Mouse (Mus musculus) CH12.LX (cell line): Measurements from ENCODE around the gene Stx5a. TPM values are rescaled to one million over a fixed set of nuclear protein-coding genes. Genes with fewer than 3 reads are reported as not detected.
"Not testable (repeated sequence)": the region's sequence is repeated elsewhere in the genome, so short reads cannot be mapped to it uniquely, and the experiment has no call there.

Experiments used
- DNase-seq: peaks from one replicate; pipeline ENCODE4 v3.0.0-alpha.2; 2013; ENCODE audit errors: extremely low read depth
- H3K27ac ChIP-seq: 2 replicates; pipeline ENCODE4 v1.5.1; 2012; ENCODE audit warnings: low read depth, mild to moderate bottlenecking, control low read depth, moderate library complexity; ENCODE audit not compliant: insufficient read depth
- H3K27me3 ChIP-seq: replicated peaks from 2 replicates; pipeline ENCODE3; 2012; ENCODE audit warnings: inconsistent platforms
- H3K36me3 ChIP-seq, 2 experiments: replicated peaks in 1 of 2; 2 replicates each; pipeline versions ENCODE3 to v1.6.1; 2012; ENCODE audit warnings: inconsistent platforms in 1 of 2, low read length in 1 of 2, mild to moderate bottlenecking in 1 of 2, mixed read lengths in 1 of 2, moderate library complexity in 1 of 2; ENCODE audit not compliant: control insufficient read depth in 1 of 2, insufficient read depth in 1 of 2
- H3K4me1 ChIP-seq, 2 experiments: 2 replicates each; pipeline ENCODE4 v1.6.1; 2012; ENCODE audit warnings: inconsistent platforms in 1 of 2, moderate library complexity in 1 of 2; ENCODE audit not compliant: insufficient read depth in 2 of 2, control insufficient read depth in 1 of 2
- H3K4me2 ChIP-seq: 2 replicates; pipeline ENCODE4 v1.6.1; 2012; ENCODE audit warnings: low read depth, mild to moderate bottlenecking, control low read depth; ENCODE audit not compliant: poor library complexity, insufficient read depth, severe bottlenecking
- H3K4me3 ChIP-seq, 3 experiments: fragments of 150-350 bp in 1 of 3; sonication (generic) in 1 of 3; replicated peaks in 1 of 3; 2 replicates each; pipeline versions ENCODE3 to v1.5.1; 2011 to 2012; ENCODE audit warnings: low read depth in 2 of 3, low read length in 2 of 3, mild to moderate bottlenecking in 2 of 3, moderate library complexity in 2 of 3, control low read depth in 1 of 3, improper control_type of control experiment in 1 of 3, inconsistent platforms in 1 of 3, mixed read lengths in 1 of 3; ENCODE audit not compliant: poor library complexity in 1 of 3
- H3K79me2 ChIP-seq: replicated peaks from 2 replicates; pipeline ENCODE4 v1.6.1; 2012; ENCODE audit warnings: mild to moderate bottlenecking, moderate library complexity; ENCODE audit not compliant: control insufficient read depth, poor library complexity, insufficient read depth, severe bottlenecking; ENCODE audit errors: extremely low read depth
- H3K9ac ChIP-seq: 2 replicates; pipeline ENCODE4 v1.6.1; 2012; ENCODE audit warnings: low read depth, mild to moderate bottlenecking, control low read depth, moderate library complexity; ENCODE audit not compliant: insufficient read depth
- H3K9me3 ChIP-seq: replicated peaks from 2 replicates; pipeline ENCODE3; 2012; ENCODE audit warnings: low read length, inconsistent platforms, mixed read lengths
- CTCF ChIP-seq, 2 experiments: IDR thresholded peaks in 1 of 2; conservative IDR thresholded peaks in 1 of 2; 2 replicates each; pipeline ENCODE4 v1.5.1; 2011 to 2012; ENCODE audit warnings: low read depth in 2 of 2, low read length in 2 of 2, improper control_type of control experiment in 1 of 2, inconsistent platforms in 1 of 2, mild to moderate bottlenecking in 1 of 2, moderate library complexity in 1 of 2
- E2F4 ChIP-seq: IDR thresholded peaks from 2 replicates; pipeline ENCODE4 v1.6.1; 2011; ENCODE audit warnings: low read depth, low read length, improper control_type of control experiment; ENCODE audit not compliant: insufficient replicate concordance
- EP300 ChIP-seq: IDR thresholded peaks from 2 replicates; pipeline ENCODE4 v1.6.1; 2011; ENCODE audit warnings: low read length, improper control_type of control experiment
- HCFC1 ChIP-seq: IDR thresholded peaks from 2 replicates; pipeline ENCODE4 v1.6.1; 2012; ENCODE audit warnings: low read depth, mild to moderate bottlenecking, inconsistent platforms, low read length, improper control_type of control experiment
- MAFK ChIP-seq: IDR thresholded peaks from 2 replicates; pipeline ENCODE4 v1.6.1; 2011; ENCODE audit warnings: low read length, improper control_type of control experiment; ENCODE audit not compliant: insufficient replicate concordance
- MAZ ChIP-seq: IDR thresholded peaks from 2 replicates; pipeline ENCODE4 v1.6.1; 2012; ENCODE audit warnings: low read depth, mild to moderate bottlenecking, inconsistent platforms, low read length, improper control_type of control experiment, moderate library complexity
- MXI1 ChIP-seq: IDR thresholded peaks from 2 replicates; pipeline ENCODE4 v1.6.1; 2011; ENCODE audit warnings: mild to moderate bottlenecking, low read depth, low read length, improper control_type of control experiment
- MYC ChIP-seq: IDR thresholded peaks from 2 replicates; pipeline ENCODE4 v1.6.1; 2011; ENCODE audit warnings: low read depth, mild to moderate bottlenecking, improper control_type of control experiment, low read length
- NRF1 ChIP-seq: IDR thresholded peaks from 2 replicates; pipeline ENCODE4 v1.6.1; 2014; ENCODE audit warnings: low read depth, mild to moderate bottlenecking, inconsistent platforms, low read length, improper control_type of control experiment, moderate library complexity
- UBTF ChIP-seq: IDR thresholded peaks from 2 replicates; pipeline ENCODE4 v1.6.1; 2012; ENCODE audit warnings: low read depth, mild to moderate bottlenecking, inconsistent platforms, low read length, improper control_type of control experiment, moderate library complexity
- USF2 ChIP-seq: conservative IDR thresholded peaks from 2 replicates; pipeline ENCODE4 v1.6.1; 2011; ENCODE audit warnings: low read depth, low read length, improper control_type of control experiment
- ZKSCAN1 ChIP-seq: IDR thresholded peaks from 2 replicates; pipeline ENCODE4 v1.6.1; 2012; ENCODE audit warnings: low read depth, inconsistent platforms, low read length, improper control_type of control experiment, borderline replicate concordance
- dilution Hi-C: fragments of 300-500 bp; cut with MboI; formaldehyde crosslinking; loops from 2 replicates; pipeline ENCODE4 v1.14.3; 2020; ENCODE audit warnings: low sequenced_read_pairs; ENCODE audit not compliant: extremely low pct_unique_long_range_greater_than_20kb, extremely low pct_ligation_motif_present
- in situ Hi-C: fragments of 300-500 bp; cut with MboI; formaldehyde crosslinking; loops from 3 replicates; pipeline ENCODE4 v1.14.3; 2019; ENCODE audit warnings: low sequenced_read_pairs, low pct_ligation_motif_present, low pct_unique_long_range_greater_than_20kb, mixed read lengths
- polyA plus RNA-seq: library from polyadenylated mRNA; unstranded; fragments of >175 nt; gene quantifications from 2 replicates; pipeline ENCODE4 v1.2.1, GENCODE M21; 2012; ENCODE audit warnings: low read depth; ENCODE audit not compliant: insufficient read length
- total RNA-seq, 2 experiments: library from RNA; depleted of rRNA; stranded (reverse); fragments of 300-350 nt in 1 of 2; fragments of >200 nt in 1 of 2; gene quantifications; 2 replicates each; pipeline ENCODE4 v1.2.3; 2012 to 2014

Gene Stx5a
- total and polyA plus RNA-seq, 3 experiments, result 35.2 to 49.1 (median 48.1) TPM

- in situ Hi-C loops, DNase-seq, H3K9ac ChIP-seq, H3K27me3 ChIP-seq, H3K4me3 ChIP-seq, H3K9me3 ChIP-seq, H3K27ac ChIP-seq, H3K4me2 ChIP-seq, H3K36me3 ChIP-seq, dilution Hi-C loops: not testable (repeated sequence)
- H3K79me2 ChIP-seq, result peaks cover 20% of the 10 kb centered on the region
- TF ChIP-seq CTCF (conservative IDR thresholded peaks at IDR 0.05 in 1 of 2, IDR thresholded peaks at IDR 0.05 in 1 of 2; ENCODE audit: low read depth in 2 of 2, low read length in 2 of 2) (peak in 1 of 2 experiments; percentile 62; a peak in 2 of 4 replicates), MYC (0 out of 2 replicates have a peak, but pooled peaks have one; percentile 57)
- peaks cover 0 to 56% of the 10 kb centered on the region in 2 experiments; a peak in 2 of 4 replicates for H3K4me1 ChIP-seq
Observed at GRCm38 (mm10) chr19:8719037-8719436, 22.2 kb upstream of the Stx5a start.

DNA sequence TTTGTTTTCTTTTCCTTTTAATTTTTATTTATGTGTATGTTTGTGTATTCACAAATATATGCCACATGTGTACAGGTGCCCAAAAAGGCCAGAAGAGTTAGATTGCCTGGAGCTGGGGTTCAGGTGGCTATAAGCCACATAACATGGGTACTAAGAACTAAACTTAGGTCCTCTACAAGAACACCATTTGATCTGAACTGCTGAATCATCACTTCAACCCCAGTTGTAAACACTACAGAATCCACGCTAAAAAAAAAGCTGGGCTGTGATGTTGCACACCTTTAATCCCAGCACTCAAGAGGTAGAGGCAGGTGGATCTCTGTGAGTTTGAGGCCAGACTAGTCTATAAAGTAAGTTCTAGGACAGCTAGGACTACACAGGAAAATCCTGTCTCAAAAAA, 19.8 kb upstream of the Stx5a start:
- TF ChIP-seq MXI1, result 0 out of 2 replicates have a peak, but pooled peaks have one; percentile 10
- no peak for TF ChIP-seq MYC
- TF ChIP-seq ZKSCAN1, result no peak
- TF ChIP-seq NRF1, result no peak
- no peak for TF ChIP-seq EP300
- peak; percentile 91 for TF ChIP-seq MAFK
- Histone ChIP-seq H3K9ac (peak overlapping the region; percentile 69; the same call in 1 of the 2 replicates), H3K9me3 (no peaks in the 10 kb centered on the region), H3K36me3 (peaks cover 22 to 26% of the 10 kb centered on the region in 2 experiments), H3K4me2 (peak overlapping the region; percentile 25; the same call in 1 of the 2 replicates), H3K4me1 (peaks cover 0 to 42% of the 10 kb centered on the region in 2 experiments; a peak in 2 of 4 replicates), H3K79me2 (peaks cover 40% of the 10 kb centered on the region), H3K4me3 (no peak overlapping the region), H3K27ac (no peak overlapping the region), H3K27me3 (no peaks in the 10 kb centered on the region)
- dilution Hi-C loops (no loop called here), in situ Hi-C loops (no loop called here)
- DNase-seq, result no peak

DNA sequence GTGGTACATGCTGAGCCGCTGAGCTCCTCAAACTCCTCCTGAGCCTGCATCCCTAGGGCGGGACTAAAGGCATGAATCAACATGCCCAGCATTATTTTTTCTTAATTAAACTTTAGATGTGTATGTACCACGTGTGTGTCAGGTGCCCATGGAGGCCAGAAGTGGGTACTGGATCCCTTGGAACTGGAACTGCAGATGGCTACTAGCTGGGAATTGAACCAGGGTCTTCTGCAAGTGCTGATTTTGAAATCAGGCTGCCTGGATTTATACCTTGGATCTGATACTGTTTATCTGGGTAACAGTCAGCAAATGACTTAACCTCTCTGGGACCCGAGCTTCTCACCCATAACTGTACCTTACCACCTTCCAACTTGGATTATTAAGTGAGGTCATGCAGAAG, 19.2 kb upstream of the Stx5a start:
- Histone ChIP-seq H3K4me2 (peak overlapping the region; percentile 98), H3K27ac (no peak overlapping the region), H3K36me3 (peaks cover 26 to 33% of the 10 kb centered on the region in 2 experiments), H3K9ac (peak overlapping the region; percentile 69), H3K4me1 (peaks cover 2 to 44% of the 10 kb centered on the region in 2 experiments; a peak in 3 of 4 replicates), H3K9me3 (no peaks in the 10 kb centered on the region), H3K27me3 (no peaks in the 10 kb centered on the region), H3K4me3 (peak overlapping the region; percentile 79 to 87 (median 81)), H3K79me2 (peaks cover 40% of the 10 kb centered on the region)
- TF ChIP-seq E2F4, result no peak
- TF ChIP-seq HCFC1, result no peak
- no peak for TF ChIP-seq ZKSCAN1
- no peak for TF ChIP-seq USF2
- no peak for TF ChIP-seq UBTF
- no peak for TF ChIP-seq NRF1
- no peak for TF ChIP-seq MAZ
- DNase-seq, result no peak
- in situ Hi-C loops, result no loop called here
- dilution Hi-C loops, result no loop called here
